In the genomic region with DNA sequence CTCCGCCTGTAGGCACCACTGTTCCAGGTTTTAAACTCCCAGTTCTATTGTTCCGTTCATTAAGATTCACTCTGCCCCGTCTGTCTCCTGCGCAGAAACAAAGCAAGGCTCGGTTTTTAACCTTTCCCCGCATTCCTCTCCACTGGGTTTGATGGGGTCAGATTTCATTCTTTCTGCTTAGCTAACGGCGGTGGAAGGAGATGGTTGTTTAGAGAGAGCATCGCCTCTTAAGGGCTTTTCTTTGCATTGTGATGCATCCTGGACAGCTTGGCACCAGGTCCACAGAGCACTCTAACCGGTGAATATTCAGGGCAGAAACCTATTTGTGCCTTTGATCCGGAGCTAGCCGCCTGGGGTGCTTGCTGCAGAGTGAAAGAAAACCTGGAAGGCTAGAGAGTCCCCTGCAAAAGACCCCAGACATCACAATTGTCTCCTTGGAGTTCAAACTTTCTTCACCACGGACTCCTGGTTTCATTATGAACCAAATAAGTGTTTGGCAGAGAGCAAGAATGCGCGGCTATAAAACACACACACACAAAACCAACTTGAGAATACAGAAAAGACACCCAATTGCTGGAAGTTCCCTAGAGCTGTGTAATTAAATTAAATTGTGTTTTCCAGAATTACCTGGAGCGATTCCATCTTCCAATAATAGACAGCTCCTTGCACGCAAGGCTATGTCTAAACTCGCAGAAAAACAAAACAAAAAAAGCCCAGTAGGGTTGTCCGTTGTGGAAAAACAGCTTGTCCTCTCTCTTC, we compare ENCODE assay signal across 8 mouse cellular contexts. TPM values are rescaled to one million over a fixed set of nuclear protein-coding genes. Genes with fewer than 3 reads are reported as not detected.
A peak's percentile ranks its signal among the peaks of the same experiment; 100 is the strongest.
DNase-seq lines count a peak whose midpoint lies in the region; ATAC-seq lines count a peak whose summit lies in the region.

No protein-coding gene starts in this region.

- H3K36me3 ChIP-seq in forebrain, embryonic 15.5 days, result no peaks in the 10 kb centered on the region
- peaks cover 3% of the 10 kb centered on the region; the same call in 1 of the 2 replicates for H3K36me3 ChIP-seq in midbrain, embryonic 10.5 days

- H3K27me3 ChIP-seq in forebrain, embryonic 15.5 days, result no peaks in the 10 kb centered on the region
- no peaks in the 10 kb centered on the region for H3K27me3 ChIP-seq in midbrain, embryonic 10.5 days (ENCODE audit: low read depth, poor library complexity, severe bottlenecking)

- peaks cover 27% of the 10 kb centered on the region for H3K4me1 ChIP-seq in forebrain, embryonic 15.5 days
- H3K4me1 ChIP-seq in midbrain, embryonic 10.5 days, result peaks cover 69% of the 10 kb centered on the region

- DNase-seq in ES-CJ7 (ENCODE audit: low read depth, low spot score), result peak; percentile 97
- DNase-seq in Muller cell, postnatal 12 days (ENCODE audit: inconsistent ontology term), result peak; percentile 50
- peak; percentile 77 for DNase-seq in midbrain, embryonic 10.5 days (ENCODE audit: low spot score)
- no peak for DNase-seq in left cerebral cortex, adult 9 months (ENCODE audit: low spot score in 2 of 2)
- no peak for DNase-seq in cerebellum, adult 8-10 months
- DNase-seq in thymus, postnatal 25 days, result no peak
- DNase-seq in lung, postnatal 10 days, result no peak

- H3K27ac ChIP-seq in forebrain, embryonic 15.5 days (replicated peaks), result peak overlapping the region; percentile 72
- H3K27ac ChIP-seq in midbrain, embryonic 10.5 days (replicated peaks), result peak overlapping the region; percentile 89

- H3K9ac ChIP-seq in forebrain, embryonic 15.5 days (replicated peaks), result 0 out of 2 replicates have a peak overlapping the region, but pooled peaks have one; percentile 26

- 3% methylated on average over 19 of the region's 19 CpGs for WGBS in forebrain, embryonic 15.5 days
- WGBS in midbrain, embryonic 10.5 days, result 3% methylated on average over 19 of the region's 19 CpGs

- peak overlapping the region; percentile 29 for H3K4me2 ChIP-seq in forebrain, embryonic 15.5 days (replicated peaks)

- 0 out of 2 replicates have a peak overlapping the region, but pooled peaks have one; percentile 8 for H3K4me3 ChIP-seq in forebrain, embryonic 15.5 days
- peak overlapping the region; percentile 38 for H3K4me3 ChIP-seq in midbrain, embryonic 10.5 days

- ATAC-seq in forebrain, embryonic 15.5 days (replicated peaks), result peak; percentile 68

- H3K9me3 ChIP-seq in forebrain, embryonic 15.5 days, result no peaks in the 10 kb centered on the region
- H3K9me3 ChIP-seq in midbrain, embryonic 10.5 days (replicated peaks), result no peaks in the 10 kb centered on the region

RNA-seq across cellular contexts. Expression of gene Dok5, which starts 40.7 kb away (rescaled TPM):
- polyA plus RNA-seq in forebrain, embryonic 15.5 days (2015; fragmentation: Nextera tagmentation; extraction: Ambion mirVana), result 73.9 and 76.7 TPM in 2 replicates
- polyA plus RNA-seq in midbrain, embryonic 10.5 days (2016; fragmentation: Nextera tagmentation; extraction: Ambion mirVana), result 12.4 and 17.8 TPM in 2 replicates

Comparison
In these comparisons a context has a peak if more than half of its experiments do, and no peak if none do; other contexts are left out.
1. DNase-seq: peak in ES-CJ7 (single experiment), Muller cell, postnatal 12 days (single experiment) and midbrain, embryonic 10.5 days (single experiment); none in left cerebral cortex, adult 9 months (0 of 2), cerebellum, adult 8-10 months (single experiment), thymus, postnatal 25 days (single experiment) and lung, postnatal 10 days (single experiment).